Mouse (Mus musculus) heart, postnatal 0 days (tissue): ENCODE measurements around the gene Mfn2.

Experiments used
- CTCF ChIP-seq: IDR thresholded peaks from 2 replicates; pipeline ENCODE4 v1.5.1; 2016; ENCODE audit warnings: antibody characterized with exemption, control low read depth, low read depth
- EP300 ChIP-seq: IDR thresholded peaks from 2 replicates; pipeline ENCODE4 v1.6.1; 2016; ENCODE audit warnings: antibody characterized with exemption, low read depth

DNA sequence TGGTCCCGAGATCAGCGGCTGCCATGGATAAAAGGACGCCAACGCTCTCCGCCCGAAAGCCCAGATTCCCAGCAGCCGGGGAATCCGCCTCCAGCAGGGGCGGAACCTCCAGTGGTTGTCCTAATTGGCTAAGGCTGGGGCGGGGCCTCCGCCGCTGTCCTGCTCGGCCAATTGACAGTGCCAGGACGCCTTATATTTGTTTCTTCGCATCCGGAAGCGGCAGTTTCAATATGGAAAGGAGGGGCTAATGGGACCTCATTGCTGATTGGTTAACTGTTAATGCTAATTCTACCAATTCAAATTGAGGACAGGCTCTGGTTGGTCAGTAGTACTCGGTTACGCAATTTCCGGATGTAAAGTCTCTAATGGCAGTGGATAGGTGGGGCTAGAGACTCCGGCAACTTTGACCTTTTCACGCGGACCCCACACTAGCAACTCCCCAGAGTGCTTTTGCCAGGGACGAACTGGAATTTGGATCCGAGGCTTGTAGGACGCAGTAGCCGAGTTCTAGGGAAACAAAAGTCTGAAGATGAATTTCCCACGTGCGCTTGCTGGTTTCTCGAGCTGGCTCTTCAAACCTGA, 36.0 kb downstream of the Mfn2 start, which contains the start of the genes Miip and Fv1:
- TF ChIP-seq CTCF: peak; percentile 13
- TF ChIP-seq EP300: no peak; the same call in 1 of the 2 replicates
